Mouse (Mus musculus): ENCODE measurements around the gene Dcp1b. TPM values are rescaled to one million over a fixed set of nuclear protein-coding genes. Genes with fewer than 3 reads are reported as not detected.

Gene Dcp1b
- polyA plus RNA-seq, 2 experiments = 2.9 to 5.3 TPM

DNA sequence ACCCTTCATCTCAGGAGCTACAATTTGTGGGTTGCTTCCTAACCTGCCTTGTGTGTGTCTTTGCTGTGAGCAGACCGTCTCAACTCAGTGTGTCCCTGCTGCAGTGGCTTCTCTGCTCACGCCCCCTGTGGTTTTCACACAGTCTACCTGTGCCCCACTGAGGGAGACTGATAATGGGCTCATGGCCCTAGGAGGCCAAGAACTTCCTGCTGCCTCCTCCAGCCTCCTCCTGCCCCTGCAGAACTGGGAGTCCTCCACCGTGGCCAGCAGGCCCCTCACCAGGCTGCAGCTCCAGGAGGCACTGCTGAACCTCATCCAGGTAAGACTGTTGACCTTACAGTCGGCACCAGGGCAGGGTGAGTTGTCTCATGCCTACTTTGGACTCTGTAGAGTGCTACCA lies 42.6 kb downstream of the Dcp1b start:
- H3K27me3 ChIP-seq (ENCODE audit: control insufficient read depth, insufficient read depth, low read length) = no peaks in the 10 kb centered on the region
- no peaks in the 10 kb centered on the region for H3K36me3 ChIP-seq (replicated peaks; ENCODE audit: control insufficient read depth, insufficient read depth, low read depth)
- H3K4me1 ChIP-seq (replicated peaks; ENCODE audit: control insufficient read depth in 2 of 2, insufficient read depth in 2 of 2, low read length in 1 of 2) = no peaks in the 10 kb centered on the region
- TF ChIP-seq CTCF (IDR thresholded peaks at IDR 0.05; ENCODE audit: low read depth) (no peak), EP300 (IDR thresholded peaks at IDR 0.05; ENCODE audit: low read depth) (no peak)
- H3K9ac ChIP-seq (replicated peaks) = no peak overlapping the region
- no peak for ATAC-seq (ENCODE audit: insufficient read depth)
- DNase-seq (ENCODE audit: low read depth in 3 of 3, low spot score in 3 of 3) = no peak
- WGBS (ENCODE audit: insufficient replicate concordance) = 36% methylated on average over 4 of the region's 4 CpGs
- H3K9me3 ChIP-seq (ENCODE audit: control insufficient read depth, low read length) = no peaks in the 10 kb centered on the region
- H3K27ac ChIP-seq = no peak overlapping the region
- H3K4me2 ChIP-seq (ENCODE audit: low read depth) = no peak overlapping the region
- H3K4me3 ChIP-seq (ENCODE audit: insufficient read depth in 1 of 2, low read depth in 2 of 2, low read length in 2 of 2) = no peak overlapping the region

DNA sequence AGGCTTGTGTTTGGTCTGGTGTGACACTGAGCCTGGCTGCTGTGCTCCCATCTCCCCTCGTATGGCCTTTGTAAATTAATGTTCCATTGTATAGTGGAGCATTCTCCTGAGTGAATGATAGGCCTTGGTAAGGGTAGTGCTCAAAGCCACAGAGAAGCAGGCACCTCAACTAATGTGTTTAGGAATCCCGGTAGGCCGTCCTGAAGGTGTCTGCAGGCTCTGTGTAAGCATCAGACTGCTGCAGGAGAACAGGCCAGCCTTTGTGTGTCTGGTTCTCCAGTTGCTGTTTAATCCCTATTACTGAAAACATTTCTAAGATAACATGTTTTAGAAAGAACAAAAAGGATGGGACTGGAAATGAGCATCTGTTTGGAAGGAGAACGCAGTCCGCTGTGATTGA lies 43.5 kb downstream of the Dcp1b start:
- Histone ChIP-seq H3K27me3 (ENCODE audit: control insufficient read depth, insufficient read depth, low read length) (no peaks in the 10 kb centered on the region), H3K4me1 (replicated peaks; ENCODE audit: control insufficient read depth in 2 of 2, insufficient read depth in 2 of 2, low read length in 1 of 2) (no peaks in the 10 kb centered on the region), H3K4me2 (ENCODE audit: low read depth) (no peak overlapping the region), H3K9me3 (ENCODE audit: control insufficient read depth, low read length) (no peaks in the 10 kb centered on the region), H3K36me3 (replicated peaks; ENCODE audit: control insufficient read depth, insufficient read depth, low read depth) (no peaks in the 10 kb centered on the region), H3K27ac (no peak overlapping the region), H3K4me3 (ENCODE audit: insufficient read depth in 1 of 2, low read depth in 2 of 2, low read length in 2 of 2) (no peak overlapping the region), H3K9ac (replicated peaks) (no peak overlapping the region)
- DNase-seq (ENCODE audit: low read depth in 3 of 3, low spot score in 3 of 3) (no peak), ATAC-seq (ENCODE audit: insufficient read depth) (no peak)
- TF ChIP-seq EP300 (IDR thresholded peaks at IDR 0.05; ENCODE audit: low read depth) = no peak
- TF ChIP-seq CTCF (IDR thresholded peaks at IDR 0.05; ENCODE audit: low read depth) = no peak
- 74% methylated on average over 5 of the region's 5 CpGs for WGBS (ENCODE audit: insufficient replicate concordance)

DNA sequence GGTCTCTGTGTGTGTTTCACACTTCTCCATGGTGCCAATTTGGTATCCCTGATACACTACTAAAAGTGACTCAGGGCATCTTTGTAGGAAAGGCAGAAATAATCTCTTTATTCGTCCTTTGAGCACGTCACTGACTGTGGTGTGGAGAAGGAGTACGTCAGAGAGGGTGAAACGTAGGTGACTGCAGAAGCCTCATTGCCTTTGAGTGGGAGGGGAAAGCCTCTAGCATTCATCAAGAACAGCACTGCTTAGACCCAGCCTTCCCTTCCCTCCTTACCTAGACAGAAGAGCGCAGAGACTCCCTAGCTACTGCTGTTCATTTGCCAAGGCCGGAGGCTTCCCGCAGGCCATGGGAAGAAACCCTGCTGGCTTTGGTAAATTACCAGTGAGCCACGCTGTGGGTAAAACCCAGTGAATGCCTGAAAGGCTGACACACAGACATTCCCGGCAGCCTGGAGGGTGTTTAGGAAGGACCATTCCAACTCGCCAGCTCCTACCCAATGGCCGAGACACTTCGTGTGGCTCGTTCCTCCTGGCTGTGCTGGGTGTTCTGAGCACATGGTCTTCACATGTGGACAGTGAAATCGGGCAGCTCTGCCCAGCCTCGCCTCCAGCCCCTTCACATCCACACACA lies 44.3 kb downstream of the Dcp1b start:
- Histone ChIP-seq H3K27me3 (ENCODE audit: control insufficient read depth, insufficient read depth, low read length) (no peaks in the 10 kb centered on the region), H3K9ac (replicated peaks) (no peak overlapping the region), H3K36me3 (replicated peaks; ENCODE audit: control insufficient read depth, insufficient read depth, low read depth) (no peaks in the 10 kb centered on the region), H3K4me2 (ENCODE audit: low read depth) (no peak overlapping the region), H3K9me3 (ENCODE audit: control insufficient read depth, low read length) (no peaks in the 10 kb centered on the region), H3K27ac (no peak overlapping the region), H3K4me1 (replicated peaks; ENCODE audit: control insufficient read depth in 2 of 2, insufficient read depth in 2 of 2, low read length in 1 of 2) (no peaks in the 10 kb centered on the region), H3K4me3 (ENCODE audit: insufficient read depth in 1 of 2, low read depth in 2 of 2, low read length in 2 of 2) (no peak overlapping the region)
- ATAC-seq (ENCODE audit: insufficient read depth) (no peak), DNase-seq (ENCODE audit: low read depth in 3 of 3, low spot score in 3 of 3) (no peak)
- 74% methylated on average over 15 of the region's 15 CpGs for whole genome bisulfite sequencing (ENCODE audit: insufficient replicate concordance)
- TF ChIP-seq EP300 (IDR thresholded peaks at IDR 0.05; ENCODE audit: low read depth) (no peak), CTCF (IDR thresholded peaks at IDR 0.05; ENCODE audit: low read depth) (no peak)

DNA sequence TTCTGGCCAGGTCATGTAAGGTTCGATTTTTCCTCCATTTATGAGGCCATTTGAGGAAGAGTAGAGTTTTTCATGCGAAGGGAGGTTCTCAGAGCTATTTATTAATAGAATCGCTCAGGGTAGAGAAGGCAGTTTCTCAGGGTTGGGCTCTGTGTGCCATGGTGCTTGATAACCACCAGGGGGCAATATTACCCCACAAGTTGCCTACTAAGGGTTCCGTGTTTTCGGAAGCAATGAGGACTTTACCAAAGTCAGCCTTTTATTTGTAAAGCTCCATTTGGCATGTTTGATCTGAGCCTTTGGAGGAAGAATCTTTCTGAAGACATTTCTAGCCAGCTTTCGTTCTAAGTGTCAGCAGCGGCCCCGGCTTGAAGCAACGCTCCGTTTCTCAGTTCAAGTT lies 45.2 kb downstream of the Dcp1b start:
- Histone ChIP-seq H3K9me3 (ENCODE audit: control insufficient read depth, low read length) (no peaks in the 10 kb centered on the region), H3K27ac (no peak overlapping the region), H3K27me3 (ENCODE audit: control insufficient read depth, insufficient read depth, low read length) (no peaks in the 10 kb centered on the region), H3K4me3 (ENCODE audit: insufficient read depth in 1 of 2, low read depth in 2 of 2, low read length in 2 of 2) (no peak overlapping the region), H3K9ac (replicated peaks) (no peak overlapping the region), H3K36me3 (replicated peaks; ENCODE audit: control insufficient read depth, insufficient read depth, low read depth) (no peaks in the 10 kb centered on the region), H3K4me1 (replicated peaks; ENCODE audit: control insufficient read depth in 2 of 2, insufficient read depth in 2 of 2, low read length in 1 of 2) (no peaks in the 10 kb centered on the region), H3K4me2 (ENCODE audit: low read depth) (no peak overlapping the region)
- no peak for ATAC-seq (ENCODE audit: insufficient read depth)
- DNase-seq (ENCODE audit: low read depth in 3 of 3, low spot score in 3 of 3) = peak; percentile 9 to 30 (median 14)
- TF ChIP-seq CTCF (IDR thresholded peaks at IDR 0.05; ENCODE audit: low read depth) (peak; percentile 81), EP300 (IDR thresholded peaks at IDR 0.05; ENCODE audit: low read depth) (no peak)
- WGBS (ENCODE audit: insufficient replicate concordance) = 48% methylated on average over 10 of the region's 10 CpGs

DNA sequence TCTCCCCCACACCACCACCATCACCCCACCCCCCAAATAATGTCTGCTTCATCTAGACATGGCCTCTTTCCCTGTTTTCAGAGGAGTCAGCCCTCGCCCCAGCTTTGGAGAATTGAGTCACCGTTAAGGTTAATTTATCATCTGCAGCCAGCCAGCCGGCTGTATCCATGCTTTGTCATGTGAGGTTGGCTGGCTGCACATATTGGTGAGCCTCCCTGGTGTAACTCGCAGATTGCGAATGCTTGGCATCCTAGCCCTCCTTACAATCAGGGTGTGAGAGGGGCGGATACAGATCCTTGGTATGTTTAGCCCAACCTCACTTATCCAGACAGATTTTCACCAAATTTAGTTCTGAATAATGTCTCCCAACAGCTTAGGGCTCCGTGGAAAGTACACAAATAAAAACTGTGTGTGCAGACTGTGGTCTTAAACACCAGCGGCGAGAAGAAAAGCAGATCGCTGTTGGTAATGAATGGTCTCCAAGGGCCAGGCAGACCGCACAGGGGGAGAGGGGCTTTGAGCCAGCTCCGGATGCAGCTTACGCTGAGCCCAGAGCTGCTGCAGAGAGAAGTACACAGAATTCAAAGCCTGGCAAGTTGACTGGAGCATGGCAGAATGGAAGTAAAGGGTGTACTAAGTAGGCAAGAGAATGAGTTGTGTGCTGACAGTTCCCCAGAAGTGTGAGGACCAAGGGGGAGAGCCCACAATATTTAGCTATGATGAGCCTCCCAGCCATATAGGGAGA lies 49.6 kb downstream of the Dcp1b start:
- ATAC-seq (ENCODE audit: insufficient read depth) = no peak
- H3K9ac ChIP-seq (replicated peaks) = no peak overlapping the region
- 68% methylated on average over 13 of the region's 13 CpGs for WGBS (ENCODE audit: insufficient replicate concordance)
- no peaks in the 10 kb centered on the region for H3K4me1 ChIP-seq (replicated peaks; ENCODE audit: control insufficient read depth in 2 of 2, insufficient read depth in 2 of 2, low read length in 1 of 2)
- no peak overlapping the region for H3K4me3 ChIP-seq (ENCODE audit: insufficient read depth in 1 of 2, low read depth in 2 of 2, low read length in 2 of 2)
- DNase-seq (ENCODE audit: low read depth in 3 of 3, low spot score in 3 of 3) = no peak
- H3K4me2 ChIP-seq (ENCODE audit: low read depth) = no peak overlapping the region
- no peaks in the 10 kb centered on the region for H3K9me3 ChIP-seq (ENCODE audit: control insufficient read depth, low read length)
- no peaks in the 10 kb centered on the region for H3K27me3 ChIP-seq (ENCODE audit: control insufficient read depth, insufficient read depth, low read length)
- TF ChIP-seq CTCF (IDR thresholded peaks at IDR 0.05; ENCODE audit: low read depth) (no peak), EP300 (IDR thresholded peaks at IDR 0.05; ENCODE audit: low read depth) (no peak)
- H3K36me3 ChIP-seq (replicated peaks; ENCODE audit: control insufficient read depth, insufficient read depth, low read depth) = no peaks in the 10 kb centered on the region
- no peak overlapping the region for H3K27ac ChIP-seq
